Mouse (Mus musculus) left cerebral cortex, adult 6 months (tissue): ENCODE results near the gene Gm5926. TPM values are rescaled to one million over a fixed set of nuclear protein-coding genes. Genes with fewer than 3 reads are reported as not detected.

ENCODE experiments used
- long read RNA-seq, 2 experiments: library from polyadenylated mRNA; unstranded; transcript quantifications; one replicate each; pipeline ENCODE4 v2.0.0; 2019 to 2020
- polyA plus RNA-seq: library from polyadenylated mRNA; unstranded; fragments of <200 nt; fragmentation: Nextera tagmentation; gene quantifications from 2 replicates; pipeline ENCODE4 v1.2.3, GENCODE M21; 2021

Gm5926 gene
- polyA plus RNA-seq: not detected in 2 replicates
- long read RNA-seq, experiment 1: 0 reads
- long read RNA-seq, experiment 2: 0 reads

GRCm38 (mm10) chrX:32650416-32650815, at the start of gene Gm5926:
Gene Gm5926, plus strand, starts transcription at chrX:32650716.

Other genes starting within 250 kb of the Gm5926 start
- not detected in 2 replicates for gene Btbd35f1, start 90.7 kb upstream of the Gm5926 start, polyA plus RNA-seq
- not detected in 2 replicates for gene Btbd35f21, start 75.4 kb downstream of the Gm5926 start, polyA plus RNA-seq
- gene Btbd35f30, start 243.9 kb downstream of the Gm5926 start, polyA plus RNA-seq: not detected in 2 replicates